Mouse (Mus musculus) CD4-positive, CD25-positive, alpha-beta regulatory T cell, adult 2 months (primary cell): ENCODE measurements around the gene Adgrf1.

ENCODE experiments used
- DNase-seq: peaks from one replicate; pipeline ENCODE4 v3.0.0-alpha.2; 2012; ENCODE audit warnings: low read depth, low spot score

Gene Adgrf1

GRCm38 (mm10) chr17:43362362-43362761 lies 92.2 kb downstream of the Adgrf1 start:
- DNase-seq = no peak

GRCm38 (mm10) chr17:43362881-43363280 lies 92.8 kb downstream of the Adgrf1 start:
- no peak for DNase-seq

- no peak for DNase-seq
Observed at GRCm38 (mm10) chr17:43363921-43364320, 93.8 kb downstream of the Adgrf1 start.

- no peak for DNase-seq
Observed at GRCm38 (mm10) chr17:43365297-43365696, 95.2 kb downstream of the Adgrf1 start.

GRCm38 (mm10) chr17:43366486-43366885 lies 96.4 kb downstream of the Adgrf1 start:
- no peak for DNase-seq

- DNase-seq = no peak
Observed at GRCm38 (mm10) chr17:43368171-43368576, 98.0 kb downstream of the Adgrf1 start.

- no peak for DNase-seq
Observed at GRCm38 (mm10) chr17:43372604-43373003, 102.5 kb downstream of the Adgrf1 start.

GRCm38 (mm10) chr17:43374020-43374419 lies 103.9 kb downstream of the Adgrf1 start:
- DNase-seq = no peak
